Mouse (Mus musculus) spleen, adult 2 months (tissue): Measurements from ENCODE around the gene Pacsin2.

Source experiments
- CTCF ChIP-seq: fragments of 200-500 bp; IDR thresholded peaks from 2 replicates; pipeline ENCODE4 v1.5.1; 2011; ENCODE audit warnings: mild to moderate bottlenecking, inconsistent platforms; ENCODE audit not compliant: insufficient read depth, insufficient read length, insufficient replicate concordance; ENCODE audit errors: extremely low read depth
- POLR2A ChIP-seq: fragments of 200-500 bp; IDR thresholded peaks from 2 replicates; pipeline ENCODE4 v1.6.1; 2011; ENCODE audit warnings: low read depth, low read length, inconsistent platforms

- TF ChIP-seq POLR2A (no peak), CTCF (no peak)
Observed at GRCm38 (mm10) chr15:83408692-83409442, 55.5 kb downstream of the Pacsin2 start.
